In genomic region chr6:67093128-67093527, GRCm38 (mm10) we compare ENCODE assay signal across 28 mouse cellular contexts.
"Had no signal": no experiment of that assay in that cellular context is flagged by ENCODE, and none has a peak within 500 bp of the region (broad histone marks: within the 10 kb centered on the region; RNA-seq: fewer than 3 reads in every experiment).

No protein-coding gene starts in this region.

- H3K4me3 ChIP-seq: embryonic facial prominence, embryonic 10.5 days; embryonic facial prominence, embryonic 12.5 days; embryonic facial prominence, embryonic 13.5 days; embryonic facial prominence, embryonic 15.5 days; erythroblast, embryonic 14.5 days; forebrain, embryonic 10.5 days; forebrain, embryonic 12.5 days; forebrain, embryonic 13.5 days; forebrain, embryonic 15.5 days; gastrocnemius, adult 2 months had no signal

- H3K27me3 ChIP-seq: embryonic facial prominence, embryonic 12.5 days; embryonic facial prominence, embryonic 13.5 days; embryonic facial prominence, embryonic 15.5 days; forebrain, embryonic 12.5 days; forebrain, embryonic 13.5 days; forebrain, embryonic 15.5 days had no signal

- H3K9ac ChIP-seq: embryonic facial prominence, embryonic 12.5 days; embryonic facial prominence, embryonic 13.5 days; embryonic facial prominence, embryonic 15.5 days; forebrain, embryonic 12.5 days; forebrain, embryonic 13.5 days; forebrain, embryonic 15.5 days; forebrain, postnatal 0 days had no signal

- H3K4me2 ChIP-seq: embryonic facial prominence, embryonic 12.5 days; embryonic facial prominence, embryonic 13.5 days; embryonic facial prominence, embryonic 15.5 days; forebrain, embryonic 12.5 days; forebrain, embryonic 13.5 days; forebrain, embryonic 15.5 days had no signal

- H3K4me1 ChIP-seq: embryonic facial prominence, embryonic 10.5 days; embryonic facial prominence, embryonic 12.5 days; embryonic facial prominence, embryonic 13.5 days; embryonic facial prominence, embryonic 15.5 days; forebrain, embryonic 10.5 days; forebrain, embryonic 12.5 days; forebrain, embryonic 13.5 days; forebrain, embryonic 15.5 days had no signal

- H3K9me3 ChIP-seq: embryonic facial prominence, embryonic 10.5 days; embryonic facial prominence, embryonic 12.5 days; embryonic facial prominence, embryonic 13.5 days; embryonic facial prominence, embryonic 15.5 days; forebrain, embryonic 10.5 days; forebrain, embryonic 12.5 days; forebrain, embryonic 13.5 days; forebrain, embryonic 15.5 days had no signal

- H3K36me3 ChIP-seq: embryonic facial prominence, embryonic 10.5 days; embryonic facial prominence, embryonic 12.5 days; embryonic facial prominence, embryonic 13.5 days; embryonic facial prominence, embryonic 15.5 days; forebrain, embryonic 10.5 days; forebrain, embryonic 12.5 days; forebrain, embryonic 15.5 days had no signal

- DNase-seq: cerebellum, adult 2 months; cerebellum, adult 8-10 months; cerebellum, adult 9-10 months; cerebellum, adult 9-11 months; cerebellum, postnatal 10 days; cerebellum, postnatal 14 days; cerebellum, postnatal 25 days; cerebellum, postnatal 36 days; embryo, embryonic 11 days; forebrain, postnatal 0 days; gastrocnemius, adult 2 months; gastrocnemius, postnatal 10 days; gastrocnemius, postnatal 14 days; gastrocnemius, postnatal 25 days; gastrocnemius, postnatal 36 days; heart, adult 11 months; heart, adult 18-20 months had no signal

- ATAC-seq: forebrain, embryonic 13.5 days; forebrain, embryonic 14.5 days; forebrain, embryonic 15.5 days; forebrain, embryonic 16.5 days; forebrain, postnatal 0 days had no signal

- H3K27ac ChIP-seq: embryonic facial prominence, embryonic 10.5 days; embryonic facial prominence, embryonic 12.5 days; embryonic facial prominence, embryonic 13.5 days; embryonic facial prominence, embryonic 15.5 days; forebrain, embryonic 10.5 days; forebrain, embryonic 12.5 days; forebrain, embryonic 13.5 days; forebrain, embryonic 15.5 days; gastrocnemius, adult 2 months had no signal
